Mouse (Mus musculus) WW6 (cell line): ENCODE data around the gene Brd9.

Experiments used
- DNase-seq: peaks from one replicate; pipeline ENCODE4 v3.0.0-alpha.2; 2013; ENCODE audit warnings: low read depth, low spot score

The Brd9 gene

DNA sequence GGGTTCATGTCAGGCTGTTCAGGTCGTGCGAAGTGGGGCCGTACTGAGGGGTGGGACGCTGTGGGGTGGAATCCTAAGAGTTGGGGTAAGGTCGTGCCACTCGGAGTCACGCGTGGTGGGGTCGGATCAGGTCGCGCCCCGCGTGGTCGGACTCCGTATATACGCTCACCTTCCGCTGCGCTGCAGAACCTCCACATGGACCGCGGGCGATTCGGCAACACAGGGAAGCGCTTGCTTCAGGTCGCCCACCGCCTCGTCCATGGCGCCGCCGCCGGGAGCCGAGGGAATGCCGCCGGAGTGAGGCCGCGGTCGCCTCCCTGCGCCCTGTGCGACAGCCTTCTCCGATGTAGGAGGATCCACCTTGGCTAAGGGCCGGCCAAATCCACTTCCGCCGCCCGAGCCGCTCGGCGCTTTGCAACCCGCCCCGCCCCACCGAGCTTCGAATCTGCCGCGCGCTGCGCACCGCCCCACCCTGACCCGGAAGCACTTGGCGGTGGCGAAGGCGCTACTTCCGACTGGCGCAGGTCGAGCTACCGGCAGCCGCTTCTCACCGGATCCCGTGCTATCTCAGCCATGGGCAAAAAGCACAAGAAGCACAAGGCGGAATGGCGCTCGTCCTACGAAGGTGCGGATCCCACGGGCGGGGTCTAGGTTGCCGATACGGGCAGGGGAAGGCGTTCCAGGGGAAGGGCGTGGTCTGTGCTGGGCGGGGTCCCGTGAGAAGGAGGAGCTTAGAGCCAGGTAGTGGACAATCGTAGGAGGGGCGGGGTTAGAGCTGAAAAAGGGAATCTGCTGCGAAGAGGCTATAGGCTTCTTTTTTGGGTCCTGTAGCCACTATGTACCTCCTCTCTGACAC lies at the start of gene Brd9, which contains the start of gene Trip13:
Gene Brd9, plus strand, starts transcription at position 491 of the 856 bp plus-strand sequence.
Gene Trip13, minus strand, starts transcription at position 464 of the 856 bp plus-strand sequence.
- DNase-seq: peak; percentile 83

- no peak for DNase-seq
Observed at GRCm38 (mm10) chr13:73892493-73893178, 45.0 kb upstream of the Brd9 start.

- DNase-seq: no peak
Observed at GRCm38 (mm10) chr13:73897561-73897960, 40.0 kb upstream of the Brd9 start.

DNA sequence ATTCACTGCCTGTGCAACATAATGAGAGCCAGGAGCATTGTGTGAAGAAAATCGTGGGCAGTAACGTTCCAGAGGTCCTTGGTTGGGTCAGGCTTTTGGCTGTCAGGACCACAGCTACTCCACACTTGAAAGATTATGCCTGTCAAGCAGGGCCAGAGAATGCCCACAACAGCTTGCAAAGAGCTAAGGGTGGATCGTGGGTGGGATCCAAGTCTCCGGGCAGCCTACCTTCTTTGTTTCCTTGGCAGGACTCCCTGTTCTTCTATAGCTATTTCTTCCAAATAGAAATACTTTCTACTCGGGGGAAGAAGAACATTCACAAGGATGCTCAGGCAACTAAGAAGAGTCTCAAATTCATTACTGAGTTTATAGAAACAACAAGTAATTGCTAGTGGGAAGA lies 30.5 kb upstream of the Brd9 start:
- no peak for DNase-seq

DNA sequence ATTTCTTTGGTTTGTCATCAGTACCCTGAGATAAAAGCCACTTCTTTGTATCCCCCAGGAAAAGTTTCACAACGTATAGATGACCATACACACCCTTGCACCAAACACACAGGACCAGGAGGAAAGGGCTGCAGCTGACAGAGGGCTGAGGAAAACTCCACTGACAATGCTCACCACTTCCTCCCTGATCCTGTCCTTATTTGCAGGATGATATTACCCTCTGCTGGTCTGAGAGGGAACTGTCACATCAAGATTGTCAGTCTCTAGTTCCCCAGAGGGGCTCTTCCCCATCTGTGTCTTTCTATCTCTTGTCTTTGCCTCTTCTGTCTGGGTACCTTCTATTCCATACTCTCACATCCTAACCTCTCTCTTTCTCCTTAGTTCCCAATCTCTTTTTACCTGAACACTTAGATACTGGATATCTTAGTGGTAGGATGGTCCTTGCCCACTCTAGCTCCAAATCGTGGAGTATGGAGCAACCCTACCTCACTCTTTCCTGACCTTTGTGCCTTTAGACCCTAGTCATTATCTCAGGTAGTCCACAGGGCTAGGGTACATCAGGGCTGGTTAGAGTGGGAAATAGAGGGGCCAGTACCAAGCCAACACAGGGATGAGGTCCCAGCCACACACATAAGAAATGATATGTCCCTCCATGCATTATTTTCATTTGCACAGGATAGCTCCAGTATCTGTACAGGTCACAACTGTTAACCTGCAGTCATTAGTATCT lies 29.8 kb upstream of the Brd9 start:
- no peak for DNase-seq

GRCm38 (mm10) chr13:73913066-73913465 lies 24.5 kb upstream of the Brd9 start:
- DNase-seq: no peak

DNA sequence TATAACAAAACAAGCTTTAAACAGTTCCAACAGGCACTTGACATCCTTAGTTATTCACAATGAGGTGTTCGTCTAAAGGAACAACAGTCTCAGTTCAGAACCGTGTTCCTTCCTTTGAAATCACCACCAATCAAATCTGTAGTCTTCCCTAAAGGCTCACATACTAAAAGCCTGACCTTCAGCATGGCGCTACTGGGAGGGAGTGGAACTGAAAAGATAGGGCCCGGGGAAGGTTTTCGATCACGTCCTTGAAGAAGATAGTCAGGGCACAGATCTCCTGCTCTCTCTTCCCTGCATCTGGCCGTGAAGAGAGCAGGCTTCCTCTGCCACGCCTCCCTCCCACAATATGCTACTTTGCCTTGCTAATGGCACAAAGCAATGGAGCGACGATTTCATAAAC lies 5.4 kb upstream of the Brd9 start:
- DNase-seq: no peak

DNA sequence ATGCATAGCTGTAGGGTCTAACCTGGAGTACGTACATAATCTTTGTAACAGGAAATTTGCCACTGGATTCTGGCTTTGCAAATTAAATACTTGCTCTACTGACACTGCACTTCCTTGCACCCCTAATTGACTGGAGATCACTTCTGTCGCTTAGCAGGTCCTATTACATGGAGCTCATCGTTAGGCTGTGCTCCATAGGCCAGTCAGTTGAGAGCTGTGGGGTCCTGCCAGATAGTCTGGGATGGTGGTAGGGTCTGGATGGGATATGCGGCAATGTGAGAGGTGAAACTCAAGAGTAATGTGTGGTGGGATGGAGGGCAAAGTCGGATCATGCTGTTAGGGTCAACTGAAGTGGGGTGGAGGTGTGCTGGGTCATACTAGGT lies 682 bp upstream of the Brd9 start:
- DNase-seq: no peak

- no peak for DNase-seq
Observed at GRCm38 (mm10) chr13:73938177-73938560, 558 bp downstream of the Brd9 start.

DNA sequence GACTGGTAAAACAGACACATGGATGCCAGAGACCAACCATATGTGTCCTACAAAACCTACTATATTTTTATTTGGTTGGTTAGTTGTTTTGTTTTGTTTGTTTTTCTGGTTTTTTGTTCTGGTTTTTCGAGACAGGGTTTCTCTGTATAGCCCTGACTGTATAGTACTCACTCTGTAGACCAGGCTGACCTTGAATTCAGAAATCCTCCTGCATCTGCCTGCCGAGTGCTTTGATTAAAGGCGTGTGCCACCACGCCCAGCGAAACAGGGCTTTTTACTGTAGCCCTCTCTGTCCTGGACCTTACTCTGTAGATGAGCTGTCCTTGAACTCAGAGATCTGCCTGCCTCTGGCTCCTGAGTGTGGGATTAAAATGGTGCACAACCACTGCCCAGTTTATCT lies 1.5 kb downstream of the Brd9 start:
- DNase-seq: no peak

DNA sequence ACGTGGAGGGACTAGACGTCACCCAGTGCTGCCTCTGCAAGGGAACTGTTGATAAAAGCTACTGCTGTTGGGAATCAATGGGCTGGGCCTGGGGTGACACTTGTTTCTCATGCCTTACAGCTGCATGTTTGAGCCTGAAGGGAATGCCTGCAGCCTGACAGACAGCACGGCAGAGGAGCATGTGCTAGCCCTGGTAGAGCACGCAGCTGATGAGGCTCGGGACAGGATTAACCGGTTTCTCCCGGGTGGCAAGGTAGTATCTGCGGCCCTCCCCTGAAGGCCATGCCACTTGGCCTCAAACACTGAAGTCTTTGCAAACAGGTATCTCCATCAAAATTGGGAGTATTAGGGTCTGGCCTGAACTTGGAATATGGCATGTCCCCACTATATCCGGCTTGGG lies 7.0 kb downstream of the Brd9 start:
- no peak for DNase-seq

DNA sequence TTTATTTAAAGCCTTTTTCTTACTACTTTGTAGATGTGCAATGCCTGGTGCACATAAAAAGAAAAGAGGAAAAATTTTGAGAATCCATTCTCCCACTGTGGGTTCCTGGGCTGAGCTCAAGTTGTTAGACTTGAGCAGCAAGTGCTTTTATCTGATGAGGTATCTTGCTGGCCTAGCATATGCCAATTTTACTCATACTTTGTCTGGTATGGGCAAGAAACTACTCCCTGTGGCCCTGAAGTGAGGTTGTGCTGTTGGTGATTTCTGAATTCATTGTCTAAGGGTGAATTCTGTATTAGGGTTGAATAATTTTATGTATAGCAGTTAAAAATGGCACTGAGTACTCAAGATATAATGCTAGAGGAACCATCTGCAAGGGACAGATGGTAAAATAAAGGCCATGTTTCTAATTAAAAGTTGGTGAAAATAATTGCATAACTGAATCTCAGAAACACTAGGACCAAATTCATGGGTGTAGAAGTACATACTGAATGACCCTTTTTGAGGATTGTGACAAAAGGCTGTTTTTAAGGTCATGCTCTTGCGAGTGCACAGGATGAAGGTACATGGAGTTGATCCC lies 16.0 kb downstream of the Brd9 start:
- no peak for DNase-seq

DNA sequence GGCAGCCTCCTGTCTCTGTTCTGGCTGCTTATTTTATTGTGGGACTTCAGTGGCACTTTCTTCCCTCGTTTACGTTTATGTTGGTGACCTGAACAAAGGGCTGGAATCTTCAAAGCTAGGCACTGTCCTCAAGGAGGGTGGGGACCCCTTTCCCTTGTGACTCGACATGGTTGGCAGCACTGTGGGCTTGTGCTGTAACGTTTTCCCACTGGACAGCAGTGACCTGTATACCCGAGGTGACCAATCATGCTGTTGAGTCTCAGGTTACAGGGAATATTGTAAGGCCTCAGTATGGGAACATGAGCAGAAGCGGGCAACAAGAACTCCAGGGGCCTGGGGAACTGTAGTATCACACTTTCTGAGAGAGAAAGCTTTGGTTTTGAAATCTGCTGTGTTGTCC lies 17.1 kb downstream of the Brd9 start:
- DNase-seq: no peak

GRCm38 (mm10) chr13:73955531-73955930 lies 17.9 kb downstream of the Brd9 start:
- no peak for DNase-seq

DNA sequence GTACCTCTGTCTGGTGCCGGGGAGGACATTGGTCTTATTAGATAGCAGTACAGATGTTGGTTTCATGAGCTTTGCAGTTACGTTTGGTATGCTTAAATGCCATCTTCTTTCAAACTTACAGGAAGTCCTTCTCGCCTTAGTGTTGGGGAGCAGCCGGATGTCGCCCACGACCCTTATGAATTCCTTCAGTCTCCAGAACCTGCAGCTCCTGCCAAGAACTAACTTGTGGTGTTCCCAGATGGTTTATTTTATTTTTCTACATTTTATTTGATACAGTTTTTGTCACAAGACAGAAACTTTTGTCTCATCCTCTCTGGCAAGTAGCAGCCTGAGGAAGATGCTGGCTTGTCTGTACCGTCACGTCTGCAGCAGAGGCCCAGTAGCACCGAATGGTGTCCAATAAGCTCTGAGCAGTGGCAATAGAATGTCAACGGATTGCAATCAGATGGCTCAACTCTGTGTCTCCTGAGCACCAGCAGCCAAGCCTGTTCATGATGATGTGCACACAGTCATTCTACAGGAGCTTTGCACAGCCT lies 22.6 kb downstream of the Brd9 start:
- no peak for DNase-seq

- no peak for DNase-seq
Observed at GRCm38 (mm10) chr13:73961177-73961576, 23.6 kb downstream of the Brd9 start.

DNA sequence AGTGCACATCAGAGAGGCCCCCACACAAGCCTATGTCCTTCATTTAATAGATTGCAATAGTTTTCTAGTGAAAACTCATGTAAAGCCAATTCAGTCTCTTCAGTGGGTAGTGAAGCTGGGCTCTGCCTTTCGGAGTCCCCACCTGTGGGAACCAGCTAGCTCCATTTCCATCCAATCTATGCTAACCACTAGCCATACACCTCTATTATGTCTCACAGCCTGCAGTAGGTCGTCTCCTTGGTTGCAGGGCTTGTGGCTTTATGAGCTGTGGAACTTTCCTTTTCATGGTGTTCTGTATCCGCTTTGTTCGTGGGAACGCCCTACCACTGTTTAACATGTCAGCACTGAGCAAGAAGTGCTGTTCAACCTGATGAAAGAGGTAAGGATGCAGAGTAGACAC lies 25.9 kb downstream of the Brd9 start, which contains the start of gene Zdhhc11:
Gene Zdhhc11, plus strand, starts transcription at position 301 of the 400 bp plus-strand sequence.
- no peak for DNase-seq

DNA sequence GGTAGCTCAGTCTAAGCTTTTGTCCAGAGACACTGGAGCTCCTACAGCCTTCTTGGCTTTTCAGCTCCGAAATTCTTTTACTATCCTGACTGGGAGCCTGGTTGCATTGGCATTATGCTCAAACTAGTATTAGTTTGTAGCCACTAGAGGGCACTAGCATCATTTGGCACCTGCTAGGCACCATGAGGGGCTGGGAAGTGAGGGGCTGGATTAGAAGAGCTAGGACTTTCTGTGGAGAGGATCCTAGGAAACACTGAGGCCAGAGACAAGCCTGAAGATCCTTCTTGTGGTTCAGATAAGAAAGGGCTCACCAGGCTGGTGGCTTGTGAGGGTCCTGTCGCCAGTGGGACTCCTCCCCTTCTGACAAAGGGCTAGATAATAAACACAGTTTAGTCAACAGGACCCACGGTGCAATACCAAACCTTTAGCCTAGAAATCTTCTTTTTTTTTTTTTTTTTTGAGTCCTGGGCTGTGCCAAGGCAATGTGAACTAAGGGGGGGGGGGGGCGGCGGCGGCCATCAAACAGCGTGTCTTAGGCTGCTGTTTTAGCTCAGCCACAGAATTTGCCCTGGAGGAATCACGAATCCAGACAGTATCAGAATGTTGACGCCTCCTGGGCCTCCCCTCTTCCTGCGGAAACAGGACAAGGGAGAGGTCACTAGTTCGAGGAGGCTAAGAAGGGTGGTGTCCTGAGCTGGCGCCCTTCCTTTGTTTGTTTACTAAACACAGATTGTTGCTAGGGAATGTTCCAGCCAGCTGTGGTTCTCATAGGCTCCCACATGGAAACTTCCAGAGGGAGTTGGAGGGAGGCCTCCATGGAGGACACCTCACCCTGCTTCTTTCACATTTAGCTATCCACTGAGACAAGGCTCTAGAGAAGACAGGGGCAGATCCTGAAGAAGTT lies 33.2 kb downstream of the Brd9 start:
- peak; percentile 50 for DNase-seq

- DNase-seq: no peak
Observed at GRCm38 (mm10) chr13:73974523-73974922, 36.9 kb downstream of the Brd9 start.

GRCm38 (mm10) chr13:73976935-73977334 lies 39.3 kb downstream of the Brd9 start:
- no peak for DNase-seq

- DNase-seq: no peak
Observed at GRCm38 (mm10) chr13:73990325-73990724, 52.7 kb downstream of the Brd9 start.
